Comparison of ENCODE assay signal across 1 mouse cellular context in genomic region chr17:74501085-74501484, GRCm38 (mm10).
TF ChIP-seq lines count a peak whose summit lies in the region.

No protein-coding gene starts in this region.

TF ChIP-seq in CH12.LX, 34 proteins besides CTCF, POLR2A, EP300 and RAD21 (continued from another document):
- TF ChIP-seq ETS1 (conservative IDR thresholded peaks at IDR 0.05; ENCODE audit: low read depth, low read length) = 0 out of 2 replicates have a peak, but pooled peaks have one; percentile 13
